Mouse (Mus musculus): Measurements from ENCODE around the gene Prkrip1. TPM values are rescaled to one million over a fixed set of nuclear protein-coding genes. Genes with fewer than 3 reads are reported as not detected.
"Not testable (repeated sequence)": the region's sequence is repeated elsewhere in the genome, so short reads cannot be mapped to it uniquely, and the experiment has no call there.

Gene Prkrip1
- polyA plus RNA-seq, 1 experiment from 2014 or later = 63.9 TPM

- Histone ChIP-seq H3K4me3 (replicated peaks) (peak overlapping the region; percentile 62), H3K4me1 (peaks cover 28% of the 10 kb centered on the region), H3K9me3 (replicated peaks) (no peaks in the 10 kb centered on the region), H3K36me3 (peaks cover 12% of the 10 kb centered on the region), H3K9ac (replicated peaks) (peak overlapping the region; percentile 77), H3K4me2 (peak overlapping the region; percentile 91), H3K27ac (replicated peaks) (peak overlapping the region; percentile 89), H3K27me3 (replicated peaks) (no peaks in the 10 kb centered on the region)
- WGBS = 31% methylated on average over 17 of the region's 17 CpGs
- no peak for ATAC-seq (ENCODE audit: low FRiP score)
These were observed 27.1 kb downstream of the Prkrip1 start for GRCm38 (mm10) chr5:136171363-136172341.

GRCm38 (mm10) chr5:136170512-136171362 lies 28.0 kb downstream of the Prkrip1 start, which contains the start of gene Orai2:
Orai2 (minus strand) TSS chr5:136170713.
- Histone ChIP-seq H3K27me3 (replicated peaks) (no peaks in the 10 kb centered on the region), H3K4me3 (replicated peaks) (peak within 1 kb of the TSS; percentile 62), H3K9me3 (replicated peaks) (no peaks in the 10 kb centered on the region), H3K36me3 (peaks cover 12% of the 10 kb centered on the region), H3K9ac (replicated peaks) (peak within 1 kb of the TSS; percentile 77), H3K4me1 (peaks cover 36% of the 10 kb centered on the region), H3K4me2 (peak within 1 kb of the TSS; percentile 91), H3K27ac (replicated peaks) (peak within 1 kb of the TSS; percentile 89)
- WGBS = 3% methylated on average over 41 of the region's 49 CpGs
- ATAC-seq (ENCODE audit: low FRiP score) = peak; percentile 90

GRCm38 (mm10) chr5:136169626-136170511 lies 28.9 kb downstream of the Prkrip1 start:
- 10% methylated on average over 13 of the region's 15 CpGs for WGBS
- ATAC-seq (ENCODE audit: low FRiP score) = peak; percentile 51
- H3K9me3 ChIP-seq (replicated peaks) = no peaks in the 10 kb centered on the region
- H3K36me3 ChIP-seq = peaks cover 17% of the 10 kb centered on the region
- no peaks in the 10 kb centered on the region for H3K27me3 ChIP-seq (replicated peaks)
- peak overlapping the region; percentile 62 for H3K4me3 ChIP-seq (replicated peaks)
- peak overlapping the region; percentile 77 for H3K9ac ChIP-seq (replicated peaks)
- peak overlapping the region; percentile 89 for H3K27ac ChIP-seq (replicated peaks)
- peak overlapping the region; percentile 91 for H3K4me2 ChIP-seq
- H3K4me1 ChIP-seq = peaks cover 36% of the 10 kb centered on the region

- no peak overlapping the region for H3K27ac ChIP-seq (replicated peaks)
- no peak overlapping the region for H3K4me3 ChIP-seq (replicated peaks)
- peaks cover 33% of the 10 kb centered on the region for H3K4me1 ChIP-seq
- peaks cover 23% of the 10 kb centered on the region for H3K36me3 ChIP-seq
- H3K4me2 ChIP-seq = no peak overlapping the region
- no peak for ATAC-seq (ENCODE audit: low FRiP score)
- WGBS = 95% methylated on average over 3 of the region's 3 CpGs
- H3K9me3 ChIP-seq (replicated peaks) = no peaks in the 10 kb centered on the region
- no peaks in the 10 kb centered on the region for H3K27me3 ChIP-seq (replicated peaks)
- no peak overlapping the region for H3K9ac ChIP-seq (replicated peaks)
These were observed 30.7 kb downstream of the Prkrip1 start for GRCm38 (mm10) chr5:136168071-136168470.

GRCm38 (mm10) chr5:136167296-136167695 lies 31.5 kb downstream of the Prkrip1 start:
- H3K4me1 ChIP-seq = peaks cover 32% of the 10 kb centered on the region
- H3K9ac ChIP-seq (replicated peaks) = no peak overlapping the region
- H3K4me2 ChIP-seq = no peak overlapping the region
- no peak overlapping the region for H3K4me3 ChIP-seq (replicated peaks)
- H3K36me3 ChIP-seq = peaks cover 23% of the 10 kb centered on the region
- 92% methylated on average over 4 of the region's 4 CpGs for WGBS
- ATAC-seq (ENCODE audit: low FRiP score) = no peak
- H3K27ac ChIP-seq (replicated peaks) = no peak overlapping the region
- no peaks in the 10 kb centered on the region for H3K27me3 ChIP-seq (replicated peaks)
- no peaks in the 10 kb centered on the region for H3K9me3 ChIP-seq (replicated peaks)

GRCm38 (mm10) chr5:136165246-136165645 lies 33.5 kb downstream of the Prkrip1 start:
- Histone ChIP-seq H3K27ac (replicated peaks) (no peak overlapping the region), H3K9me3 (replicated peaks) (no peaks in the 10 kb centered on the region), H3K27me3 (replicated peaks) (no peaks in the 10 kb centered on the region), H3K36me3 (peaks cover 32% of the 10 kb centered on the region), H3K4me3 (replicated peaks) (no peak overlapping the region), H3K4me1 (peaks cover 16% of the 10 kb centered on the region), H3K9ac (replicated peaks) (no peak overlapping the region), H3K4me2 (no peak overlapping the region)
- no peak for ATAC-seq (ENCODE audit: low FRiP score)
- 71% methylated on average over 8 of the region's 8 CpGs for WGBS

GRCm38 (mm10) chr5:136163807-136164474 lies 34.8 kb downstream of the Prkrip1 start:
- no peaks in the 10 kb centered on the region for H3K27me3 ChIP-seq (replicated peaks)
- 66% methylated on average over 11 of the region's 11 CpGs for WGBS
- H3K4me3 ChIP-seq (replicated peaks) = no peak overlapping the region
- H3K4me2 ChIP-seq = no peak overlapping the region
- peaks cover 10% of the 10 kb centered on the region; the same call in 1 of the 2 replicates for H3K4me1 ChIP-seq
- H3K27ac ChIP-seq (replicated peaks) = no peak overlapping the region
- no peak overlapping the region for H3K9ac ChIP-seq (replicated peaks)
- no peak for ATAC-seq (ENCODE audit: low FRiP score)
- H3K9me3 ChIP-seq (replicated peaks) = no peaks in the 10 kb centered on the region
- H3K36me3 ChIP-seq = peaks cover 34% of the 10 kb centered on the region

- peaks cover 19% of the 10 kb centered on the region for H3K36me3 ChIP-seq
- ATAC-seq (ENCODE audit: low FRiP score); H3K4me1 ChIP-seq; H3K9me3 ChIP-seq (replicated peaks); H3K27me3 ChIP-seq (replicated peaks); H3K4me3 ChIP-seq (replicated peaks); H3K27ac ChIP-seq (replicated peaks); H3K9ac ChIP-seq (replicated peaks); H3K4me2 ChIP-seq: not testable (repeated sequence)
- WGBS = 91% methylated on average over 11 of the region's 12 CpGs
These were observed 38.7 kb downstream of the Prkrip1 start for GRCm38 (mm10) chr5:136160084-136160483.

GRCm38 (mm10) chr5:136155399-136155798 lies 43.4 kb downstream of the Prkrip1 start:
- no peaks in the 10 kb centered on the region for H3K9me3 ChIP-seq (replicated peaks)
- no peaks in the 10 kb centered on the region for H3K4me1 ChIP-seq
- ATAC-seq (ENCODE audit: low FRiP score) = no peak
- H3K4me2 ChIP-seq = no peak overlapping the region
- no peaks in the 10 kb centered on the region for H3K27me3 ChIP-seq (replicated peaks)
- whole genome bisulfite sequencing = 87% methylated on average over 5 of the region's 5 CpGs
- no peak overlapping the region for H3K9ac ChIP-seq (replicated peaks)
- H3K4me3 ChIP-seq (replicated peaks) = no peak overlapping the region
- H3K27ac ChIP-seq (replicated peaks) = no peak overlapping the region
- peaks cover 15% of the 10 kb centered on the region for H3K36me3 ChIP-seq

GRCm38 (mm10) chr5:136152365-136152764 lies 46.4 kb downstream of the Prkrip1 start:
- H3K27me3 ChIP-seq (replicated peaks) = no peaks in the 10 kb centered on the region
- peaks cover 11% of the 10 kb centered on the region; the same call in 1 of the 2 replicates for H3K36me3 ChIP-seq
- ATAC-seq (ENCODE audit: low FRiP score) = no peak
- H3K27ac ChIP-seq (replicated peaks) = no peak overlapping the region
- no peaks in the 10 kb centered on the region for H3K9me3 ChIP-seq (replicated peaks)
- no peak overlapping the region for H3K4me3 ChIP-seq (replicated peaks)
- H3K4me1 ChIP-seq = no peaks in the 10 kb centered on the region
- H3K4me2 ChIP-seq = no peak overlapping the region
- H3K9ac ChIP-seq (replicated peaks) = no peak overlapping the region
- WGBS = 82% methylated on average over 8 of the region's 8 CpGs
